13 mouse cellular contexts compared by ENCODE assay signal in the genomic region with DNA sequence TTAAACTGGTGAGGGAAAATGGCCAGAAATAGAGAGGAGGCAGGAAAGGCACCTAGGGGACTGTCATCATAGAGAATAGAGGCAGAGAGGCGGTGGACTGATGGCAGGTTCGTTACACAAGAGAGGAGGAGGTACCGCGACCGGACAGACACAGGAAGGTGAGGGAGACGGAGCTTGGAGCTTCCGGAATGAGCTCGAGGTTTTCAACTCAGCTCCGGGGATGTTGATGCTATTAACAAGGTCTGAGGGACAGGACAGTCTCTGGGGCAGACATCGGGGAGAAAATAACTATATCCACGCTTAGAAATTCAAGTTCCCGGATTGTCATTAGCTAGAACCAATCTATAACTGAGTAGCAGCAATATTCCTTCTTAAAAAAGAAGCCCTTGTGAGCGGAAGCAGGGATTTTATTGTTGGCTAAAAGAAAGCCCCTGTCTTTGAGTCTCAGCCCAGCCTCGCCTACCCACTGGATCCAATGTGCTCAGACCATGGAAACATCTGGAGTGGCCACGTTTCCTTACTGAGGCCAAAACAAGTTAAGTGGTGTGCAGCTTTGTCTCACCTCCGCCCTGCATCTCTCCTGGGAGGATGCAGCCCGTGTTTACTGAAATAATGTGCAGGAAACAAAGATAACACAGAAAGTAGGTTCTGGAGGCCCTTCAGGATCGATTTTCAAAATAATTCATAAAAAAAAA. TPM values are rescaled to one million over a fixed set of nuclear protein-coding genes. Genes with fewer than 3 reads are reported as not detected.
DNase-seq lines count a peak whose midpoint lies in the region; ATAC-seq and TF ChIP-seq lines count a peak whose summit lies in the region.
"Had no signal": no experiment of that assay in that cellular context is flagged by ENCODE, and none has a peak within 500 bp of the region (broad histone marks: within the 10 kb centered on the region; RNA-seq: fewer than 3 reads in every experiment).

No protein-coding gene starts in this region.

- DNase-seq in intestine, embryonic 14.5 days (ENCODE audit: low spot score): peak; percentile 45
- DNase-seq in embryo, embryonic 10.5 days (ENCODE audit: low spot score): peak; percentile 15
- peak; percentile 68 for DNase-seq in gastrocnemius, postnatal 25 days
- DNase-seq in heart, postnatal 4 days: peak; percentile 36
- no peak for DNase-seq in spleen, postnatal 10 days (ENCODE audit: low spot score in 2 of 2)
- DNase-seq in retina, postnatal 1 day: no peak
- DNase-seq: layer of hippocampus, adult 9-11 months; right cerebral cortex, adult 18-20 months; thymus, postnatal 14 days had no signal

- peaks cover 7% of the 10 kb centered on the region; the same call in 1 of the 2 replicates for H3K4me1 ChIP-seq in intestine, embryonic 14.5 days (replicated peaks; ENCODE audit: control insufficient read depth, insufficient read depth, low read length)
- H3K4me1 ChIP-seq in intestine, postnatal 0 days (replicated peaks; ENCODE audit: control insufficient read depth, insufficient read depth, low read length): peaks cover 4% of the 10 kb centered on the region; the same call in 1 of the 2 replicates
- H3K4me1 ChIP-seq: liver, embryonic 15.5 days had no signal

- no peak overlapping the region for H3K27ac ChIP-seq in intestine, embryonic 14.5 days (ENCODE audit: low read depth)
- H3K27ac ChIP-seq in intestine, postnatal 0 days (ENCODE audit: low read depth, low read length): no peak overlapping the region
- H3K27ac ChIP-seq: liver, embryonic 15.5 days had no signal

- H3K27me3 ChIP-seq in intestine, embryonic 14.5 days (replicated peaks; ENCODE audit: control insufficient read depth, insufficient read depth, low read length): no peaks in the 10 kb centered on the region
- no peaks in the 10 kb centered on the region for H3K27me3 ChIP-seq in intestine, postnatal 0 days (replicated peaks; ENCODE audit: control insufficient read depth, insufficient read depth, low read length)
- H3K27me3 ChIP-seq: liver, embryonic 15.5 days had no signal

- no peaks in the 10 kb centered on the region for H3K9me3 ChIP-seq in intestine, embryonic 14.5 days (ENCODE audit: control insufficient read depth, low read length)
- no peaks in the 10 kb centered on the region for H3K9me3 ChIP-seq in intestine, postnatal 0 days (ENCODE audit: control insufficient read depth)
- H3K9me3 ChIP-seq: liver, embryonic 15.5 days had no signal

- H3K36me3 ChIP-seq in intestine, embryonic 14.5 days (ENCODE audit: control insufficient read depth, insufficient read depth, low read length): no peaks in the 10 kb centered on the region
- no peaks in the 10 kb centered on the region for H3K36me3 ChIP-seq in intestine, postnatal 0 days (ENCODE audit: control insufficient read depth, insufficient read depth)
- H3K36me3 ChIP-seq: liver, embryonic 15.5 days had no signal

- WGBS in intestine, embryonic 14.5 days: 68% methylated on average over 18 of the region's 18 CpGs
- WGBS in intestine, postnatal 0 days: 53% methylated on average over 18 of the region's 18 CpGs

- TF ChIP-seq CTCF in intestine, postnatal 0 days (IDR thresholded peaks at IDR 0.05; ENCODE audit: low read depth): no peak

- no peak overlapping the region for H3K4me3 ChIP-seq in intestine, embryonic 14.5 days (ENCODE audit: low read depth, low read length)
- H3K4me3 ChIP-seq in intestine, postnatal 0 days (ENCODE audit: low read depth, low read length): no peak overlapping the region
- H3K4me3 ChIP-seq: liver, embryonic 15.5 days; myocyte had no signal

- H3K4me2 ChIP-seq in intestine, embryonic 14.5 days (ENCODE audit: low read length): no peak overlapping the region
- no peak overlapping the region for H3K4me2 ChIP-seq in intestine, postnatal 0 days (replicated peaks; ENCODE audit: low read depth)
- H3K4me2 ChIP-seq: liver, embryonic 15.5 days had no signal

- no peak overlapping the region for H3K9ac ChIP-seq in intestine, embryonic 14.5 days (ENCODE audit: low read length)
- H3K9ac ChIP-seq in intestine, postnatal 0 days (ENCODE audit: low read depth, low read length): no peak overlapping the region
- H3K9ac ChIP-seq: liver, embryonic 15.5 days had no signal

- no peak for ATAC-seq in intestine, embryonic 14.5 days (replicated peaks; ENCODE audit: low FRiP score, low TSS enrichment, low read depth)
- no peak for ATAC-seq in intestine, postnatal 0 days
- ATAC-seq in monocyte, adult 5-6 weeks (replicated peaks; ENCODE audit: insufficient number of reproducible peaks, low FRiP score, low TSS enrichment, poor library complexity, severe bottlenecking): no peak

RNA-seq across cellular contexts. Expression of a gene that starts 21.3 kb away (rescaled TPM):
- 104 and 112 TPM in 2 replicates for polyA plus RNA-seq in intestine, embryonic 14.5 days (2014; fragmentation: Nextera tagmentation; extraction: Ambion mirVana)
- 39.2 and 44.5 TPM in 2 replicates for polyA plus RNA-seq in intestine, postnatal 0 days (2015; fragmentation: Nextera tagmentation; extraction: Ambion mirVana)
- total RNA-seq in gastrocnemius, postnatal 25 days (2021): 100 to 1,000 TPM; 102 to 113 TPM
- 100 to 1,000 TPM; 351 to 364 TPM for total RNA-seq in heart, postnatal 4 days (2021)
- total RNA-seq in monocyte, adult 5-6 weeks (2017): 0.67 to 4.7 TPM (median 1.4 TPM) in 3 replicates

Comparison
In these comparisons a context has a peak if more than half of its experiments do, and no peak if none do; other contexts are left out.
1. DNase-seq: peak in intestine, embryonic 14.5 days (single experiment), embryo, embryonic 10.5 days (single experiment), gastrocnemius, postnatal 25 days (single experiment) and heart, postnatal 4 days (single experiment); none in spleen, postnatal 10 days (0 of 2) and retina, postnatal 1 day (single experiment).
2. RNA of a gene that starts 21.3 kb away (total RNA-seq): 351 to 364 TPM in heart, postnatal 4 days and 102 to 113 TPM in gastrocnemius, postnatal 25 days; 0.67 to 4.7 TPM in monocyte, adult 5-6 weeks; every median in the first group is over 10 times any median in the second.